Mouse (Mus musculus) liver, embryonic 13.5 days (tissue): ENCODE measurements around the gene Fam149b. TPM values are rescaled to one million over a fixed set of nuclear protein-coding genes. Genes with fewer than 3 reads are reported as not detected.

ENCODE experiments used
- polyA plus RNA-seq: library from polyadenylated mRNA; unstranded; fragments of >200 nt; fragmentation: Nextera tagmentation; extraction: Ambion mirVana; gene quantifications from 2 replicates; pipeline ENCODE4 v1.2.1, GENCODE M21; 2015

Fam149b gene
- polyA plus RNA-seq, 1 experiment from 2014 or later: 8.2 TPM

Other genes with a start within 250 kb of the Fam149b start
- gene Saysd1, start 209.6 kb upstream of the Fam149b start, polyA plus RNA-seq: 3.7 and 4.1 TPM in 2 replicates
- gene Kcnk5, start 166.4 kb upstream of the Fam149b start, polyA plus RNA-seq: 6.2 and 6.7 TPM in 2 replicates
- 4.3 and 4.6 TPM in 2 replicates for gene Kcnk16, start 79.0 kb upstream of the Fam149b start, polyA plus RNA-seq
- gene Nudt13, start 53.5 kb upstream of the Fam149b start, polyA plus RNA-seq: 6.3 and 7.4 TPM in 2 replicates
- gene Ecd, start within 50 bp of the Fam149b start, polyA plus RNA-seq: 35.6 and 39.2 TPM in 2 replicates
- 133 and 148 TPM in 2 replicates for gene Dnajc9, start 40.7 kb downstream of the Fam149b start, polyA plus RNA-seq
- 71.5 and 73.0 TPM in 2 replicates for gene Mrps16, start 45.5 kb downstream of the Fam149b start, polyA plus RNA-seq
- gene Cfap70, start 104.1 kb downstream of the Fam149b start, polyA plus RNA-seq: not detected in 2 replicates
- gene Anxa7, start 132.0 kb downstream of the Fam149b start, polyA plus RNA-seq: 47.0 and 50.3 TPM in 2 replicates
- 0.29 and 0.39 TPM in 2 replicates for gene Mss51, start 148.7 kb downstream of the Fam149b start, polyA plus RNA-seq
- 21.3 and 24.5 TPM in 2 replicates for gene Ppp3cb, start 198.4 kb downstream of the Fam149b start, polyA plus RNA-seq